Mouse (Mus musculus) retina, embryonic 14.5 days (tissue): ENCODE data around the gene Lsp1.

Experiments used
- DNase-seq: peaks from one replicate; pipeline ENCODE4 v3.0.0-alpha.2; 2015; ENCODE audit warnings: low spot score

The Lsp1 gene

GRCm38 (mm10) chr7:142445324-142445723 is 15.3 kb upstream of the Lsp1 start:
- DNase-seq = no peak

GRCm38 (mm10) chr7:142446264-142446663 is 14.3 kb upstream of the Lsp1 start:
- no peak for DNase-seq

- DNase-seq = no peak
Measured at GRCm38 (mm10) chr7:142449038-142449617, 11.5 kb upstream of the Lsp1 start.

- no peak for DNase-seq
Measured at GRCm38 (mm10) chr7:142454706-142455105, 5.9 kb upstream of the Lsp1 start.

- DNase-seq = no peak
Measured at GRCm38 (mm10) chr7:142455251-142455650, 5.4 kb upstream of the Lsp1 start.

- no peak for DNase-seq
Measured at GRCm38 (mm10) chr7:142456806-142457205, 3.8 kb upstream of the Lsp1 start.

- DNase-seq = peak; percentile 78
Measured at GRCm38 (mm10) chr7:142457227-142457811, 3.3 kb upstream of the Lsp1 start.

GRCm38 (mm10) chr7:142458026-142458425 is 2.6 kb upstream of the Lsp1 start:
- no peak for DNase-seq

- no peak for DNase-seq
Measured at GRCm38 (mm10) chr7:142458676-142459298, 1.8 kb upstream of the Lsp1 start.

- no peak for DNase-seq
Measured at GRCm38 (mm10) chr7:142459299-142459691, 1.3 kb upstream of the Lsp1 start.

- DNase-seq = no peak
Measured at GRCm38 (mm10) chr7:142461446-142461845, 837 bp downstream of the Lsp1 start.

- no peak for DNase-seq
Measured at GRCm38 (mm10) chr7:142462190-142462589, 1.6 kb downstream of the Lsp1 start.

- no peak for DNase-seq
Measured at GRCm38 (mm10) chr7:142462594-142463078, 2.0 kb downstream of the Lsp1 start.

GRCm38 (mm10) chr7:142470171-142470691 is 9.6 kb downstream of the Lsp1 start:
- DNase-seq = no peak

- peak; percentile 67 for DNase-seq
Measured at GRCm38 (mm10) chr7:142470808-142471413, 10.3 kb downstream of the Lsp1 start.

GRCm38 (mm10) chr7:142471414-142471861 is 10.8 kb downstream of the Lsp1 start:
- no peak for DNase-seq

- no peak for DNase-seq
Measured at GRCm38 (mm10) chr7:142471884-142472570, 11.4 kb downstream of the Lsp1 start.

GRCm38 (mm10) chr7:142472936-142473335 is 12.3 kb downstream of the Lsp1 start:
- DNase-seq = no peak

- no peak for DNase-seq
Measured at GRCm38 (mm10) chr7:142473476-142473875, 12.9 kb downstream of the Lsp1 start.

GRCm38 (mm10) chr7:142474799-142475198 is 14.2 kb downstream of the Lsp1 start:
- DNase-seq = no peak

GRCm38 (mm10) chr7:142475641-142476040 is 15.0 kb downstream of the Lsp1 start:
- DNase-seq = no peak

GRCm38 (mm10) chr7:142476271-142476670 is 15.7 kb downstream of the Lsp1 start:
- DNase-seq = no peak
